Mouse (Mus musculus): ENCODE measurements around the gene Fermt2. TPM values are rescaled to one million over a fixed set of nuclear protein-coding genes. Genes with fewer than 3 reads are reported as not detected.

Gene Fermt2
- polyA plus RNA-seq, 1 experiment from 2014 or later, result 83.2 TPM

GRCm38 (mm10) chr14:45553854-45554253 is 23.9 kb upstream of the Fermt2 start:
- Histone ChIP-seq H3K27ac (replicated peaks; ENCODE audit: low read depth, low read length) (no peak overlapping the region), H3K9me3 (replicated peaks; ENCODE audit: control insufficient read depth, low read length) (no peaks in the 10 kb centered on the region), H3K4me2 (ENCODE audit: low read depth, low read length) (no peak overlapping the region), H3K4me1 (ENCODE audit: control insufficient read depth, insufficient read depth, low read length) (no peaks in the 10 kb centered on the region), H3K27me3 (ENCODE audit: control insufficient read depth, insufficient read depth, low read length) (no peaks in the 10 kb centered on the region), H3K9ac (replicated peaks; ENCODE audit: low read length) (no peak overlapping the region), H3K4me3 (ENCODE audit: low read depth, low read length) (no peak overlapping the region), H3K36me3 (replicated peaks; ENCODE audit: control insufficient read depth, insufficient read depth, low read depth, low read length) (no peaks in the 10 kb centered on the region)
- 81% methylated on average over 2 of the region's 2 CpGs for WGBS
- ATAC-seq (replicated peaks; ENCODE audit: insufficient number of reproducible peaks, low FRiP score, low TSS enrichment, low read depth) (no peak), DNase-seq (ENCODE audit: low spot score) (no peak)

GRCm38 (mm10) chr14:45552431-45552830 is 22.5 kb upstream of the Fermt2 start:
- H3K36me3 ChIP-seq (replicated peaks; ENCODE audit: control insufficient read depth, insufficient read depth, low read depth, low read length), result no peaks in the 10 kb centered on the region
- ATAC-seq (replicated peaks; ENCODE audit: insufficient number of reproducible peaks, low FRiP score, low TSS enrichment, low read depth) (no peak), DNase-seq (ENCODE audit: low spot score) (no peak)
- no peaks in the 10 kb centered on the region for H3K27me3 ChIP-seq (ENCODE audit: control insufficient read depth, insufficient read depth, low read length)
- no peak overlapping the region for H3K4me3 ChIP-seq (ENCODE audit: low read depth, low read length)
- no peak overlapping the region for H3K9ac ChIP-seq (replicated peaks; ENCODE audit: low read length)
- H3K27ac ChIP-seq (replicated peaks; ENCODE audit: low read depth, low read length), result no peak overlapping the region
- WGBS, result 80% methylated on average over 4 of the region's 4 CpGs
- H3K4me1 ChIP-seq (ENCODE audit: control insufficient read depth, insufficient read depth, low read length), result no peaks in the 10 kb centered on the region
- H3K9me3 ChIP-seq (replicated peaks; ENCODE audit: control insufficient read depth, low read length), result no peaks in the 10 kb centered on the region
- H3K4me2 ChIP-seq (ENCODE audit: low read depth, low read length), result no peak overlapping the region

GRCm38 (mm10) chr14:45551121-45551768 is 21.3 kb upstream of the Fermt2 start:
- no peaks in the 10 kb centered on the region for H3K36me3 ChIP-seq (replicated peaks; ENCODE audit: control insufficient read depth, insufficient read depth, low read depth, low read length)
- no peak overlapping the region for H3K27ac ChIP-seq (replicated peaks; ENCODE audit: low read depth, low read length)
- peak; percentile 74 for DNase-seq (ENCODE audit: low spot score)
- WGBS, result 54% methylated on average over 17 of the region's 17 CpGs
- no peak overlapping the region for H3K4me2 ChIP-seq (ENCODE audit: low read depth, low read length)
- no peaks in the 10 kb centered on the region for H3K4me1 ChIP-seq (ENCODE audit: control insufficient read depth, insufficient read depth, low read length)
- H3K4me3 ChIP-seq (ENCODE audit: low read depth, low read length), result no peak overlapping the region
- H3K27me3 ChIP-seq (ENCODE audit: control insufficient read depth, insufficient read depth, low read length), result no peaks in the 10 kb centered on the region
- no peaks in the 10 kb centered on the region for H3K9me3 ChIP-seq (replicated peaks; ENCODE audit: control insufficient read depth, low read length)
- ATAC-seq (replicated peaks; ENCODE audit: insufficient number of reproducible peaks, low FRiP score, low TSS enrichment, low read depth), result no peak
- no peak overlapping the region for H3K9ac ChIP-seq (replicated peaks; ENCODE audit: low read length)

- 77% methylated on average over 13 of the region's 13 CpGs for WGBS
- Histone ChIP-seq H3K27me3 (ENCODE audit: control insufficient read depth, insufficient read depth, low read length) (no peaks in the 10 kb centered on the region), H3K36me3 (replicated peaks; ENCODE audit: control insufficient read depth, insufficient read depth, low read depth, low read length) (no peaks in the 10 kb centered on the region)
These were observed 20.2 kb upstream of the Fermt2 start for GRCm38 (mm10) chr14:45550010-45550647.

GRCm38 (mm10) chr14:45548118-45548517 is 18.2 kb upstream of the Fermt2 start:
- Histone ChIP-seq H3K9ac (replicated peaks; ENCODE audit: low read length) (no peak overlapping the region), H3K36me3 (replicated peaks; ENCODE audit: control insufficient read depth, insufficient read depth, low read depth, low read length) (no peaks in the 10 kb centered on the region), H3K27me3 (ENCODE audit: control insufficient read depth, insufficient read depth, low read length) (no peaks in the 10 kb centered on the region), H3K4me2 (ENCODE audit: low read depth, low read length) (no peak overlapping the region), H3K9me3 (replicated peaks; ENCODE audit: control insufficient read depth, low read length) (no peaks in the 10 kb centered on the region), H3K4me3 (ENCODE audit: low read depth, low read length) (no peak overlapping the region), H3K27ac (replicated peaks; ENCODE audit: low read depth, low read length) (no peak overlapping the region), H3K4me1 (ENCODE audit: control insufficient read depth, insufficient read depth, low read length) (no peaks in the 10 kb centered on the region)
- ATAC-seq (replicated peaks; ENCODE audit: insufficient number of reproducible peaks, low FRiP score, low TSS enrichment, low read depth), result no peak
- WGBS, result 72% methylated on average over 3 of the region's 3 CpGs
- DNase-seq (ENCODE audit: low spot score), result no peak

More at GRCm38 (mm10) chr14:45550010-45550647, 20.2 kb upstream of the Fermt2 start:
- Histone ChIP-seq H3K27ac (replicated peaks; ENCODE audit: low read depth, low read length) (no peak overlapping the region), H3K4me3 (ENCODE audit: low read depth, low read length) (no peak overlapping the region), H3K4me1 (ENCODE audit: control insufficient read depth, insufficient read depth, low read length) (no peaks in the 10 kb centered on the region), H3K9me3 (replicated peaks; ENCODE audit: control insufficient read depth, low read length) (no peaks in the 10 kb centered on the region), H3K4me2 (ENCODE audit: low read depth, low read length) (no peak overlapping the region), H3K9ac (replicated peaks; ENCODE audit: low read length) (no peak overlapping the region)
- DNase-seq (ENCODE audit: low spot score) (no peak), ATAC-seq (replicated peaks; ENCODE audit: insufficient number of reproducible peaks, low FRiP score, low TSS enrichment, low read depth) (no peak)

- Histone ChIP-seq H3K4me3 (ENCODE audit: low read depth, low read length) (no peak overlapping the region), H3K4me2 (ENCODE audit: low read depth, low read length) (no peak overlapping the region), H3K4me1 (ENCODE audit: control insufficient read depth, insufficient read depth, low read length) (no peaks in the 10 kb centered on the region), H3K36me3 (replicated peaks; ENCODE audit: control insufficient read depth, insufficient read depth, low read depth, low read length) (no peaks in the 10 kb centered on the region), H3K27me3 (ENCODE audit: control insufficient read depth, insufficient read depth, low read length) (no peaks in the 10 kb centered on the region), H3K9me3 (replicated peaks; ENCODE audit: control insufficient read depth, low read length) (no peaks in the 10 kb centered on the region), H3K9ac (replicated peaks; ENCODE audit: low read length) (no peak overlapping the region), H3K27ac (replicated peaks; ENCODE audit: low read depth, low read length) (no peak overlapping the region)
- ATAC-seq (replicated peaks; ENCODE audit: insufficient number of reproducible peaks, low FRiP score, low TSS enrichment, low read depth) (no peak), DNase-seq (ENCODE audit: low spot score) (no peak)
- WGBS, result 78% methylated on average over 7 of the region's 7 CpGs
These were observed 15.0 kb upstream of the Fermt2 start for GRCm38 (mm10) chr14:45544905-45545304.

- no peaks in the 10 kb centered on the region for H3K4me1 ChIP-seq (ENCODE audit: control insufficient read depth, insufficient read depth, low read length)
- H3K27ac ChIP-seq (replicated peaks; ENCODE audit: low read depth, low read length), result no peak overlapping the region
- no peak for DNase-seq (ENCODE audit: low spot score)
- no peak overlapping the region for H3K4me2 ChIP-seq (ENCODE audit: low read depth, low read length)
- no peak for ATAC-seq (replicated peaks; ENCODE audit: insufficient number of reproducible peaks, low FRiP score, low TSS enrichment, low read depth)
- no peak overlapping the region for H3K4me3 ChIP-seq (ENCODE audit: low read depth, low read length)
- WGBS, result 69% methylated on average over 5 of the region's 6 CpGs
- H3K9ac ChIP-seq (replicated peaks; ENCODE audit: low read length), result no peak overlapping the region
- no peaks in the 10 kb centered on the region for H3K36me3 ChIP-seq (replicated peaks; ENCODE audit: control insufficient read depth, insufficient read depth, low read depth, low read length)
- no peaks in the 10 kb centered on the region for H3K27me3 ChIP-seq (ENCODE audit: control insufficient read depth, insufficient read depth, low read length)
- H3K9me3 ChIP-seq (replicated peaks; ENCODE audit: control insufficient read depth, low read length), result no peaks in the 10 kb centered on the region
These were observed 14.1 kb upstream of the Fermt2 start for GRCm38 (mm10) chr14:45544026-45544425.

GRCm38 (mm10) chr14:45539659-45540468 is 9.9 kb upstream of the Fermt2 start:
- peak; percentile 88 for DNase-seq (ENCODE audit: low spot score)
- H3K4me1 ChIP-seq (ENCODE audit: control insufficient read depth, insufficient read depth, low read length), result no peaks in the 10 kb centered on the region
- H3K9me3 ChIP-seq (replicated peaks; ENCODE audit: control insufficient read depth, low read length), result no peaks in the 10 kb centered on the region
- H3K36me3 ChIP-seq (replicated peaks; ENCODE audit: control insufficient read depth, insufficient read depth, low read depth, low read length), result no peaks in the 10 kb centered on the region
- H3K4me2 ChIP-seq (ENCODE audit: low read depth, low read length), result no peak overlapping the region
- WGBS, result 23% methylated on average over 12 of the region's 12 CpGs
- H3K27me3 ChIP-seq (ENCODE audit: control insufficient read depth, insufficient read depth, low read length), result no peaks in the 10 kb centered on the region
- H3K9ac ChIP-seq (replicated peaks; ENCODE audit: low read length), result no peak overlapping the region
- H3K4me3 ChIP-seq (ENCODE audit: low read depth, low read length), result no peak overlapping the region
- ATAC-seq (replicated peaks; ENCODE audit: insufficient number of reproducible peaks, low FRiP score, low TSS enrichment, low read depth), result peak; percentile 61
- no peak overlapping the region; the same call in 1 of the 2 replicates for H3K27ac ChIP-seq (replicated peaks; ENCODE audit: low read depth, low read length)
